Mouse (Mus musculus) stomach, postnatal 0 days (tissue): Measurements from ENCODE around the gene Prkce. TPM values are rescaled to one million over a fixed set of nuclear protein-coding genes. Genes with fewer than 3 reads are reported as not detected.

Experiments
- ATAC-seq: fragments of 200-750 bp; cut with Nextera tagmentation; 2 replicates; pipeline ENCODE4 v1.8.0; 2017; ENCODE audit not compliant: low FRiP score, low TSS enrichment
- DNase-seq: peaks from one replicate; pipeline ENCODE4 v3.0.0-alpha.2; 2016; ENCODE audit warnings: low spot score
- H3K27ac ChIP-seq: fragments of 300-500 bp; sonication (generic); replicated peaks from 2 replicates; pipeline ENCODE4 v1.5.1; 2014; ENCODE audit warnings: mild to moderate bottlenecking, control low read depth
- H3K27me3 ChIP-seq: fragments of 300-500 bp; sonication (generic); 2 replicates; pipeline ENCODE4 v1.6.1; 2014; ENCODE audit warnings: low read length; ENCODE audit not compliant: control insufficient read depth, insufficient read depth
- H3K36me3 ChIP-seq: fragments of 300-500 bp; sonication (generic); 2 replicates; pipeline ENCODE4 v1.6.1; 2014; ENCODE audit warnings: low read length, mixed read lengths; ENCODE audit not compliant: control insufficient read depth, insufficient read depth
- H3K4me1 ChIP-seq: fragments of 300-500 bp; sonication (generic); replicated peaks from 2 replicates; pipeline ENCODE4 v1.6.1; 2014; ENCODE audit warnings: antibody characterized with exemption; ENCODE audit not compliant: control insufficient read depth, insufficient read depth
- H3K4me2 ChIP-seq: fragments of 300-500 bp; sonication (generic); replicated peaks from 2 replicates; pipeline ENCODE4 v1.6.1; 2014; ENCODE audit warnings: low read depth, mild to moderate bottlenecking, control low read depth, moderate library complexity
- H3K4me3 ChIP-seq: fragments of 300-500 bp; sonication (generic); 2 replicates; pipeline ENCODE4 v1.5.1; 2014; ENCODE audit warnings: low read depth, low read length, control low read depth
- H3K9ac ChIP-seq: fragments of 300-500 bp; sonication (generic); 2 replicates; pipeline ENCODE4 v1.6.1; 2014; ENCODE audit warnings: mild to moderate bottlenecking, low read length, control low read depth, mixed read lengths
- H3K9me3 ChIP-seq: fragments of 300-500 bp; sonication (generic); 2 replicates; pipeline ENCODE4 v1.6.1; 2016; ENCODE audit warnings: low read length; ENCODE audit not compliant: control insufficient read depth
- CTCF ChIP-seq: IDR thresholded peaks from 2 replicates; pipeline ENCODE4 v1.5.1; 2016; ENCODE audit warnings: antibody characterized with exemption, low read depth, mild to moderate bottlenecking, moderate library complexity
- EP300 ChIP-seq: optimal IDR thresholded peaks from 2 replicates; pipeline ENCODE3; 2016; ENCODE audit warnings: antibody characterized with exemption
- WGBS: fragments of 180-500 bp; shearing (Covaris S2); extraction: QIAGEN DNeasy Blood & Tissue Kit; methylation state at CpG from one replicate; pipeline ENCODE4 v1.1.7; 2014; 5-methylcytosine and 5-hydroxymethylcytosine counted together
- polyA plus RNA-seq: library from polyadenylated mRNA; unstranded; fragments of >200 nt; fragmentation: Nextera tagmentation; extraction: Ambion mirVana; gene quantifications from 2 replicates; pipeline ENCODE4 v1.2.1, GENCODE M21; 2015

Gene Prkce
- polyA plus RNA-seq, 1 experiment from 2014 or later = 3.4 TPM

- H3K4me2 ChIP-seq = no peak overlapping the region
- H3K9me3 ChIP-seq = no peaks in the 10 kb centered on the region
- H3K9ac ChIP-seq = no peak overlapping the region
- TF ChIP-seq EP300 (no peak), CTCF (no peak)
- no peak overlapping the region for H3K27ac ChIP-seq
- no peaks in the 10 kb centered on the region for H3K4me1 ChIP-seq
- H3K36me3 ChIP-seq = no peaks in the 10 kb centered on the region
- no peak for DNase-seq
- WGBS = 39% methylated on average over 3 of the region's 3 CpGs
- ATAC-seq = peak; percentile 50; the same call in 1 of the 2 replicates
- H3K27me3 ChIP-seq = no peaks in the 10 kb centered on the region
- no peak overlapping the region for H3K4me3 ChIP-seq
Measured at GRCm38 (mm10) chr17:86560499-86560898, 392.9 kb downstream of the Prkce start.

GRCm38 (mm10) chr17:86570491-86570890 is 402.9 kb downstream of the Prkce start:
- H3K36me3 ChIP-seq = no peaks in the 10 kb centered on the region
- no peaks in the 10 kb centered on the region for H3K9me3 ChIP-seq
- H3K27me3 ChIP-seq = no peaks in the 10 kb centered on the region
- WGBS = 80% methylated on average over 5 of the region's 5 CpGs
- no peak for ATAC-seq
- no peak overlapping the region for H3K27ac ChIP-seq
- no peak for DNase-seq
- no peak for TF ChIP-seq EP300
- TF ChIP-seq CTCF = no peak
- H3K4me3 ChIP-seq = no peak overlapping the region
- H3K9ac ChIP-seq = no peak overlapping the region
- no peaks in the 10 kb centered on the region; the same call in 1 of the 2 replicates for H3K4me1 ChIP-seq
- H3K4me2 ChIP-seq = no peak overlapping the region

- ATAC-seq = no peak
- Histone ChIP-seq H3K27ac (no peak overlapping the region), H3K36me3 (no peaks in the 10 kb centered on the region), H3K4me2 (no peak overlapping the region), H3K9me3 (no peaks in the 10 kb centered on the region), H3K27me3 (no peaks in the 10 kb centered on the region), H3K9ac (no peak overlapping the region), H3K4me3 (no peak overlapping the region), H3K4me1 (no peaks in the 10 kb centered on the region; the same call in 1 of the 2 replicates)
- WGBS = 91% methylated on average over 3 of the region's 3 CpGs
- TF ChIP-seq CTCF (no peak), EP300 (no peak)
- DNase-seq = no peak
Measured at GRCm38 (mm10) chr17:86571266-86571665, 403.7 kb downstream of the Prkce start.

GRCm38 (mm10) chr17:86572136-86572535 is 404.6 kb downstream of the Prkce start:
- H3K9me3 ChIP-seq = no peaks in the 10 kb centered on the region
- H3K4me3 ChIP-seq = no peak overlapping the region
- no peak for TF ChIP-seq EP300
- TF ChIP-seq CTCF = no peak
- H3K4me2 ChIP-seq = no peak overlapping the region
- WGBS = 62% methylated on average over 6 of the region's 6 CpGs
- ATAC-seq = no peak
- no peaks in the 10 kb centered on the region for H3K36me3 ChIP-seq
- no peak overlapping the region for H3K9ac ChIP-seq
- DNase-seq = no peak
- 0 out of 2 replicates have a peak overlapping the region, but pooled peaks have one; percentile 35 for H3K27ac ChIP-seq
- H3K4me1 ChIP-seq = no peaks in the 10 kb centered on the region; the same call in 1 of the 2 replicates
- H3K27me3 ChIP-seq = no peaks in the 10 kb centered on the region

GRCm38 (mm10) chr17:86572576-86572975 is 405.0 kb downstream of the Prkce start:
- Histone ChIP-seq H3K4me3 (no peak overlapping the region), H3K27ac (0 out of 2 replicates have a peak overlapping the region, but pooled peaks have one; percentile 30), H3K4me2 (no peak overlapping the region), H3K9me3 (no peaks in the 10 kb centered on the region), H3K36me3 (no peaks in the 10 kb centered on the region), H3K27me3 (no peaks in the 10 kb centered on the region), H3K9ac (no peak overlapping the region), H3K4me1 (no peaks in the 10 kb centered on the region; the same call in 1 of the 2 replicates)
- DNase-seq (no peak), ATAC-seq (no peak)
- WGBS = 27% methylated on average over 8 of the region's 8 CpGs
- TF ChIP-seq CTCF = no peak
- no peak for TF ChIP-seq EP300

GRCm38 (mm10) chr17:86573596-86574248 is 406.1 kb downstream of the Prkce start:
- H3K36me3 ChIP-seq = no peaks in the 10 kb centered on the region
- 66% methylated on average over 16 of the region's 16 CpGs for WGBS
- H3K9me3 ChIP-seq = no peaks in the 10 kb centered on the region
- ATAC-seq (peak; percentile 15; the same call in 1 of the 2 replicates), DNase-seq (no peak)
- TF ChIP-seq EP300 = no peak
- no peak for TF ChIP-seq CTCF
- H3K27ac ChIP-seq = 0 out of 2 replicates have a peak overlapping the region, but pooled peaks have one; percentile 30
- no peak overlapping the region for H3K9ac ChIP-seq
- H3K4me1 ChIP-seq = no peaks in the 10 kb centered on the region; the same call in 1 of the 2 replicates
- no peaks in the 10 kb centered on the region for H3K27me3 ChIP-seq
- H3K4me3 ChIP-seq = no peak overlapping the region
- no peak overlapping the region for H3K4me2 ChIP-seq
